Mouse (Mus musculus) G1E (cell line): ENCODE measurements at regions not wholly inside any gene's neighbourhood (a gene's known extent, or its start where the extent isn't known, plus 50 kb on each side); places are given as distances from the start of the nearest gene placed in this dataset.

Experiments
- CTCF ChIP-seq: IDR thresholded peaks from 2 replicates; pipeline ENCODE4 v1.5.1; 2012; ENCODE audit warnings: low read depth, low read length, inconsistent platforms, mixed read lengths
- GATA1 ChIP-seq: IDR thresholded peaks from 2 replicates; pipeline ENCODE4 v1.6.1; 2012; ENCODE audit warnings: borderline replicate concordance, low read length, inconsistent platforms, mixed read lengths
- GATA2 ChIP-seq: IDR thresholded peaks from 2 replicates; pipeline ENCODE4 v1.6.1; 2012; ENCODE audit warnings: low read depth, low read length, inconsistent platforms, borderline replicate concordance
- POLR2AphosphoS5 ChIP-seq: IDR thresholded peaks from 2 replicates; pipeline ENCODE4 v1.6.1; 2012; ENCODE audit warnings: low read depth, low read length, inconsistent platforms; ENCODE audit not compliant: insufficient replicate concordance
- TAL1 ChIP-seq: conservative IDR thresholded peaks from 2 replicates; pipeline ENCODE4 v1.6.1; 2012; ENCODE audit warnings: low read depth, low read length, inconsistent platforms, mixed read lengths

DNA sequence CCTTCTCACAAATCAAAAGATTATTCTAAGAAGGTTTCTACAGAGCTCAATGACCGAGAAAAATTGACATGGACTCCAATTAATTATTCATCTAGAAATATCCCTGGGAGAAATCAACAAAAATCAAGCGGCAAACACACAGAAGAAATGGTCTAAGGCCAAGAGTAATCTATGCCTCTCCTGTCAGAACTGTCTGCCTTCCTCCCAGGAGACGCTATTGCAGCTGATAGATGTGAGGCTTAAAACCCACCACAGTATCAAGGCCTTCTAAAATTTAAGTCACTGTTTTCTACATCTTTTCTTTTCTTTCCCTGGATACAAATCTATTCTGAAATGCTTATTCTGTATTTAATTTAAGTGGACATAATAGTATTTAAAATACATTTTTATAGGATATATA, 102.8 kb upstream of the Speer4c start:
- TF ChIP-seq CTCF (no peak), GATA1 (no peak), TAL1 (no peak), POLR2AphosphoS5 (no peak), GATA2 (no peak)
